Mouse (Mus musculus): ENCODE data around the gene Klra4.
"Not testable (repeated sequence)": the region's sequence is repeated elsewhere in the genome, so short reads cannot be mapped to it uniquely, and the experiment has no call there.

Klra4 gene

DNA sequence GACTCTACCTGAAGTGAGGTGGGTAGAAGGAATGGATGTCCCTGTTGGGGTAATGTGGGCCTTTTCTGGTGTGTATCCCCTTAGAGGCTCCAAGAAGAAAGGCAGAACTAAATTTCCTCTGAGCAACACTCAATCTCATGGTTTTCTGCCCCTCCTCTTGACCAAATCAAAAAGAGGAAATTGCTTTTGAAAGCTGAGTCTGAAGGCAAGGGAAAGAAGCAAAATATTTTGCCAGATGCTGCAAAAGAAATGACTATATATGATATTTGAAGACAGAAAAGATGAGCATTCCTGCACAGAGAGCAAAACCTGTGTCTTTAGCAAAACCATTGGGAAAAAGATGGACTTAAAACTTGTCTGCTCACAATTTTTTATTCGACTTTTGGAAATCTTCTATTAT, at the start of gene Klra4:
Gene Klra4 (minus strand): TSS at position 101 of the 400 bp plus-strand sequence.
- DNase-seq: not testable (repeated sequence)

- DNase-seq: no peak
These were observed 43.4 kb upstream of the Klra4 start for GRCm38 (mm10) chr6:130110485-130110884.

DNA sequence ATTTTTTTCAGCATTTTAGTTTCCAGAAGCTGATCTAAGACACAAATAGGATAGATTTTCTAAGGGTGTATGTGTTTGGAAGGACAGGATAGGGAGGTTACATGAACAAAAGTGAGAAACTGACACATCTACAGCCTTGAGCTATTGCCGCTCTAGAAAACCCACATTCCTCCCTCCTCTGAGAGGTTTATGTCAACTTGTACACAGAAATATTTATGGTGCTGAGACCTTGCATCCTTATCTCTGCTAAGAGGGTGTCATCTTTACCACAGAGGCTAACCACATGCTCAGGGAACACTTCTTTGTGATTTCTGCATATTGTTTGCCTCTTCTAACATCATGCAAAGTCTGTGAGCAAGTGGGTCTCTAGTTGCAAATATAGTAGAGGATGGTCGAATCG, 35.7 kb upstream of the Klra4 start:
- DNase-seq: not testable (repeated sequence)

DNA sequence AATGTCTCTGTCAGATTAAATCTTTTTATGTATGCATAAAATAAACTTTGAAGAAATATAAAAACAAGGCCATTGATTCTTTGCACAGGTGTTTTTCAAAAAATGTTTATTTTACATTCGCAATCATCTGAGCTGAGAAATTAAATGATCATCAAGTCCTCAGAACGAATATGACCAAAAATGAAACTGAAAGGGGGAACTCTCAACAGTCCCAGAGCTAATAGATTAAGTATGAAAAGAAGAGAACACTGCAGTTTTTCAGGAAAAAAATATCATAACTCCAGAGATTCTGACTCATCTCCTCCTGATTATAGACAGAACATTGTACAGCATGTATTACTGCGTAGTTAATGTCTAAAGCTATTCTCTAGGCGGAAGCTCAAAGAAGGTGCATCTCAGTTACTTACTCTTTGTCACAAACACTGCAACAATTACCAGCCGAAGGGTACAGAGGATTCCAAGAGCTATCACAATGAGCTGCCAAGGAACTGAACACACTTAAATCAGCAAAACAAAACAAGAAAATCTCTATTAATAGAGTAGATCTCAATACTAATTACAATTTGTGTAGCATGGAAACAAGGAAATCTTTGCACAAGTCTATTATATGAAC, 25.4 kb upstream of the Klra4 start:
- DNase-seq: no peak

GRCm38 (mm10) chr6:130065196-130065595, 1.9 kb downstream of the Klra4 start:
- DNase-seq: no peak

- DNase-seq: not testable (repeated sequence)
These were observed 31.9 kb downstream of the Klra4 start for GRCm38 (mm10) chr6:130035146-130035545.

DNA sequence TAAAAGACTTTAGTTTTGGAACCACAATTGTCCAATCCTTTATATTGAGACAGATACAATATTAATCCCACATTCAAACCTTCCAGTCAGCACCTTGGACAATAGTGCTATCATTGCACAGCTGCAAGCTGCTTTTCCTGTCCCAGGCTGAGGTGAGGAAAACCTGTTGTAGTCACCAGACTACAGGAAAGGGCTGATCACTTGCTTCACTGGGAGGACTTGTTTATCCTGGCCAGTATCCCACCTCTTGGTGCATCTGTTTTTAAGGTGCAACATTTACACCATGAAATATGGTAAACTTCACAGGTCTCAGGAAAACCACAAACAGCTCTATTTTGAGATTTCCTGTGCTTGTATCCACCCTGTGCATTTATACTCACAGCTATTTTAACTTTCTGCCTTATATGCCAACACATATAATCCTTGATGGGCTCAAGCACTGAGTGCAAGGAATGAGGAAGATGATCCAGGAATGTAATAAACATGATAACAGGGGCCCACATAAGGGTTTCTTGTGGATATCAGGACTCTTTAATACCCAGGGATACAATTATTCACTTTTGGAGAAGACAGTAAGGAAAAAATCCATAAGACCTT, 35.5 kb downstream of the Klra4 start:
- not testable (repeated sequence) for DNase-seq

DNA sequence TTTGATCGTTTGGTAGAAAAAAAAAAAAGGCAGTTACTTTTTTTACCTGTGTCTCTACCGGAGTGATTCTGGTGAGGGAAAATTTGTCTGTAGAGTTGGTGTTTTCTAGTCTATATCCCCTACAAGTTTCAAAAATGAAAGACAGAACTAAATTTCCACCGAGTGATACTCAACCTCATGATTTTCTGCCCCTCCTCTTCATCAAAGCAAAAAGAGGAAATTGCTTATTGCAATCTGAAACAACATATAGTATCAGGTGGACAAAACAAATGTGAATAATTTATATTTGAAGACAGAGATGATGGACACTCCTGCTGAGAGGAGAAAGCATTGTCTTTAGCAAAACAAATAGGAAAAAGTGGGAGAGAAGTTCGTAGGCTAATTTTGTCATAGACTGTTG, 40.2 kb downstream of the Klra4 start, which contains the start of gene Klra6:
Gene Klra6 (minus strand): TSS at position 101 of the 400 bp plus-strand sequence.
- DNase-seq: no peak

Measured in right cerebral cortex, adult 18-20 months (tissue).